ENCODE assay signal across 14 mouse cellular contexts in genomic region chr10:122274181-122274580, GRCm38 (mm10).
A peak's percentile ranks its signal among the peaks of the same experiment; 100 is the strongest.
DNase-seq lines count a peak whose midpoint lies in the region; ATAC-seq and TF ChIP-seq lines count a peak whose summit lies in the region.
"Had no signal": no experiment of that assay in that cellular context is flagged by ENCODE, and none has a peak within 500 bp of the region (broad histone marks: within the 10 kb centered on the region; RNA-seq: fewer than 3 reads in every experiment).

No protein-coding gene starts in this region.

- H3K27ac ChIP-seq in liver, embryonic 16.5 days (ENCODE audit: low read length), result no peak overlapping the region
- no peak overlapping the region for H3K27ac ChIP-seq in forebrain, postnatal 0 days (ENCODE audit: low read depth, low read length)
- H3K27ac ChIP-seq in hindbrain, embryonic 13.5 days, result no peak overlapping the region
- H3K27ac ChIP-seq: heart, embryonic 10.5 days; hindbrain, postnatal 0 days; midbrain, embryonic 15.5 days had no signal

- H3K4me2 ChIP-seq in liver, embryonic 16.5 days (ENCODE audit: low read depth, low read length), result no peak overlapping the region
- no peak overlapping the region for H3K4me2 ChIP-seq in forebrain, postnatal 0 days (ENCODE audit: low read depth)
- no peak overlapping the region for H3K4me2 ChIP-seq in hindbrain, embryonic 13.5 days
- H3K4me2 ChIP-seq: midbrain, embryonic 15.5 days had no signal

- H3K4me3 ChIP-seq in liver, embryonic 16.5 days (ENCODE audit: low read depth, low read length), result no peak overlapping the region
- no peak overlapping the region for H3K4me3 ChIP-seq in forebrain, postnatal 0 days (ENCODE audit: low read depth, low read length)
- no peak overlapping the region for H3K4me3 ChIP-seq in hindbrain, embryonic 13.5 days
- H3K4me3 ChIP-seq: heart, embryonic 10.5 days; midbrain, embryonic 15.5 days had no signal

- 50% methylated on average over 3 of the region's 3 CpGs for WGBS in liver, embryonic 16.5 days (ENCODE audit: insufficient replicate concordance)
- 43% methylated on average over 3 of the region's 3 CpGs for WGBS in forebrain, postnatal 0 days
- 86% methylated on average over 3 of the region's 3 CpGs for WGBS in hindbrain, embryonic 13.5 days

- no peak overlapping the region for H3K9ac ChIP-seq in liver, embryonic 16.5 days (ENCODE audit: low read depth, low read length)
- no peak overlapping the region for H3K9ac ChIP-seq in forebrain, postnatal 0 days
- no peak overlapping the region for H3K9ac ChIP-seq in hindbrain, embryonic 13.5 days
- H3K9ac ChIP-seq: midbrain, embryonic 15.5 days had no signal

- DNase-seq in liver (no peak), 3T3-L1 (ENCODE audit: low read depth, low spot score) (peak; percentile 43), NIH3T3 (ENCODE audit: low read depth) (peak; percentile 20)
- peak; percentile 56 for DNase-seq in fibroblast of lung, adult 2 months (ENCODE audit: low read depth)
- DNase-seq in forebrain, postnatal 0 days, result no peak
- DNase-seq: cerebellum, adult 8-10 months; gastrocnemius, postnatal 10 days; kidney, adult 8-10 months had no signal

- TF ChIP-seq CTCF in forebrain, postnatal 0 days (IDR thresholded peaks at IDR 0.05; ENCODE audit: low read depth), result no peak

- no peaks in the 10 kb centered on the region for H3K27me3 ChIP-seq in liver, embryonic 16.5 days (ENCODE audit: control insufficient read depth, insufficient read depth, low read depth, low read length)
- H3K27me3 ChIP-seq in forebrain, postnatal 0 days (ENCODE audit: insufficient read depth, low read length), result no peaks in the 10 kb centered on the region
- no peaks in the 10 kb centered on the region for H3K27me3 ChIP-seq in hindbrain, embryonic 13.5 days
- H3K27me3 ChIP-seq: midbrain, embryonic 15.5 days had no signal

- peak; percentile 32; the same call in 1 of the 2 replicates for ATAC-seq in liver, embryonic 16.5 days (ENCODE audit: low read depth)
- no peak for ATAC-seq in forebrain, postnatal 0 days
- no peak for ATAC-seq in hindbrain, embryonic 13.5 days (ENCODE audit: low FRiP score)
- ATAC-seq: forebrain, embryonic 16.5 days; hindbrain, postnatal 0 days; midbrain, embryonic 15.5 days had no signal

- no peaks in the 10 kb centered on the region for H3K9me3 ChIP-seq in liver, embryonic 16.5 days (replicated peaks; ENCODE audit: control insufficient read depth, low read length)
- H3K9me3 ChIP-seq in forebrain, postnatal 0 days (ENCODE audit: low read length), result no peaks in the 10 kb centered on the region
- no peaks in the 10 kb centered on the region for H3K9me3 ChIP-seq in hindbrain, embryonic 13.5 days
- H3K9me3 ChIP-seq: heart, embryonic 10.5 days; midbrain, embryonic 15.5 days had no signal

- H3K4me1 ChIP-seq in liver, embryonic 16.5 days (ENCODE audit: control insufficient read depth, low read depth, low read length), result no peaks in the 10 kb centered on the region
- H3K4me1 ChIP-seq in forebrain, postnatal 0 days (ENCODE audit: insufficient read depth), result no peaks in the 10 kb centered on the region
- H3K4me1 ChIP-seq in hindbrain, embryonic 13.5 days (replicated peaks), result no peaks in the 10 kb centered on the region
- H3K4me1 ChIP-seq: heart, embryonic 10.5 days; midbrain, embryonic 15.5 days had no signal

- H3K36me3 ChIP-seq in liver, embryonic 16.5 days (ENCODE audit: control insufficient read depth, insufficient read depth), result no peaks in the 10 kb centered on the region
- no peaks in the 10 kb centered on the region for H3K36me3 ChIP-seq in forebrain, postnatal 0 days (ENCODE audit: insufficient read depth)
- H3K36me3 ChIP-seq in hindbrain, embryonic 13.5 days, result no peaks in the 10 kb centered on the region
- H3K36me3 ChIP-seq: heart, embryonic 10.5 days; midbrain, embryonic 15.5 days had no signal

Comparison
In these comparisons a context has a peak if more than half of its experiments do, and no peak if none do; other contexts are left out.
1. DNase-seq: peak in 3T3-L1 (single experiment), NIH3T3 (single experiment) and fibroblast of lung, adult 2 months (single experiment); none in liver (single experiment) and forebrain, postnatal 0 days (single experiment).